Mouse (Mus musculus): ENCODE measurements at regions not wholly inside any gene's neighbourhood (a gene's known extent, or its start where the extent isn't known, plus 50 kb on each side); places are given as distances from the start of the nearest gene placed in this dataset.

DNA sequence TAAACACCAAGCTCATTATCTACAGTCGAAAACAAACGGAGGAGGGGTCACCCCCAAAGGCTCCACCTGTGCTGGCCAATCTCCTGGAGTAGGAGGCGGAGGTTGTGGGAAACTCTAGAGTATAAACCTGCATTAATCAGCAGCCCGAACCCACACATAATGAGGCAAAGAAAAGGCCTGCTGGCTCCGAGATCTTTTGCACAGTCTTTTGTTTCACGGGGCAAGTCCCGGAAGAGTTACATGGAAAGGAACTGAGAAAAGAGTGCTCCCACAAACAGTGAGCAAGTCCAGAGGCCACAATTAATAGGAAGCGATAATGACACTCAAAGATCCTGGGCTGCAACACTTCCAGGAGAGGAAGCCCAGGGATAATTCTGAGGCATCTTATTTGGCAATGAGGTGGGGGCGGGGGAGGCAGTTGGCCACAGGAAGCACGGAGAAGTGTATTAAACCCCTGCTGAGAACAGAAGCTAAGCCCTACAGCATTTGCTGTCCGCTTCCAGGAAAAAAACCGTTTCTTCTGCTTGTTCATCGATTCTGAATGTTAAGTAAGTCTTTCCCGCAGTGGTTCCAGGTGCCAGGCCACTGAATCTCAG, 59.1 kb upstream of the Mamdc2 start:
- H3K27me3 ChIP-seq (ENCODE audit: insufficient read depth, poor library complexity, severe bottlenecking) = no peaks in the 10 kb centered on the region
- no peaks in the 10 kb centered on the region for H3K36me3 ChIP-seq
- peaks cover 10% of the 10 kb centered on the region for H3K4me1 ChIP-seq (replicated peaks)
- no peaks in the 10 kb centered on the region for H3K9me3 ChIP-seq
- H3K27ac ChIP-seq = peak overlapping the region; percentile 73
- 13% methylated on average over 14 of the region's 14 CpGs for WGBS
- DNase-seq (ENCODE audit: low spot score) = peak; percentile 10
- peak overlapping the region; percentile 21; the same call in 1 of the 2 replicates for H3K4me3 ChIP-seq
